Mouse (Mus musculus): ENCODE results near the gene Nkx2-3. TPM values are rescaled to one million over a fixed set of nuclear protein-coding genes. Genes with fewer than 3 reads are reported as not detected.

Gene Nkx2-3
- not detected for total RNA-seq (2021)
- long read RNA-seq, experiment 1: 0 reads
- long read RNA-seq, experiment 2: 0 reads

GRCm38 (mm10) chr19:43612051-43612450 is at the start of gene Nkx2-3:
Gene Nkx2-3, plus strand, starts transcription at chr19:43612325.
- intact Hi-C loops (cut with DNase I): loop anchor here (5.0 kb wide), 1 partner anchor 1095 kb away; the partner anchor contains the start of gene R3hcc1l

DNA sequence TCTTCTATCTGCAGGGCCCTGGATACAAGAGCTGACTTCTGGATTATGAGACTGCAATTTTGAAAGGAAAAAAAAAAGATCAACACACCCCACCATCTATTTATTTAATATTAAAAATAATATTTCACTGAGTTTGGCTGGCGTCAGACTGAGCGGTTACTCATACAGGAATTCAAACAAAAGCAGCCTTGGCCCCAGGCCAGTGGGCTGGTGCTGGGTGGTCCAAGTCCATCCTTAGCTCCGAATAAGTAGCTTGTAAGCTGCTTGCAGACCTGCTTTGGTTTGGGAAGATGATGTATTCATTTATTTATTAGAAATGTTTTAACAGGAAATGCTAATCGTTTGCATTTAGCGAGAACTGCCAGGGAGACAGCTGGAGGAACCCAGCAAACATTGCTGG is 49.0 kb upstream of the Nkx2-3 start:
- intact Hi-C loops (cut with DNase I): no loop called here
- DNase-seq: peak in 1 of 2 experiments; percentile 20

More at GRCm38 (mm10) chr19:43612051-43612450, at the start of gene Nkx2-3:
- DNase-seq: no peak

DNA sequence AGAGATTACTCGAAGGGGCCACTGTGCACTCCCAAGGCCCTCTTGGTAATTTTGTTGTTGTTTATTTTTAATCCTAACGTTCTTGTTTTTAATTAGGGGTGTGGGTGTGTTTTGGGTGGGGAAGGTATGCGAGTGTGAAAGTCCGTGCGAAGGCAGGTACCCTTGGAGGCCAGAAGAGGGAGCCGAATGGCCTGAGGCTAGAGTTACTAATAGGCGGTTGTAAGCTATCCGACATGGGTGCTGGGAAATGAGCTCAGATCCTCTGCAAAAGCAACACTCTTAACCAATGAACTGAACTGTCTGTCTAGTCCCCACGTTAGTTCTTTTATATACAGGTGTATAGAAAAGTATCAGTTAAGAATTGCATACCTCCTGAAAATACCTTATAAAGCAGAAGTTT is 43.8 kb upstream of the Nkx2-3 start:
- intact Hi-C loops (cut with DNase I): loop anchor here (5.0 kb wide), 1 partner anchor 36 kb away; no protein-coding TSS in a partner anchor
- no peak for DNase-seq

GRCm38 (mm10) chr19:43569133-43569532 is 43.0 kb upstream of the Nkx2-3 start:
- DNase-seq: no peak
- intact Hi-C loops (cut with DNase I): loop anchor here (5.0 kb wide), 1 partner anchor 37 kb away; no protein-coding TSS in a partner anchor

DNA sequence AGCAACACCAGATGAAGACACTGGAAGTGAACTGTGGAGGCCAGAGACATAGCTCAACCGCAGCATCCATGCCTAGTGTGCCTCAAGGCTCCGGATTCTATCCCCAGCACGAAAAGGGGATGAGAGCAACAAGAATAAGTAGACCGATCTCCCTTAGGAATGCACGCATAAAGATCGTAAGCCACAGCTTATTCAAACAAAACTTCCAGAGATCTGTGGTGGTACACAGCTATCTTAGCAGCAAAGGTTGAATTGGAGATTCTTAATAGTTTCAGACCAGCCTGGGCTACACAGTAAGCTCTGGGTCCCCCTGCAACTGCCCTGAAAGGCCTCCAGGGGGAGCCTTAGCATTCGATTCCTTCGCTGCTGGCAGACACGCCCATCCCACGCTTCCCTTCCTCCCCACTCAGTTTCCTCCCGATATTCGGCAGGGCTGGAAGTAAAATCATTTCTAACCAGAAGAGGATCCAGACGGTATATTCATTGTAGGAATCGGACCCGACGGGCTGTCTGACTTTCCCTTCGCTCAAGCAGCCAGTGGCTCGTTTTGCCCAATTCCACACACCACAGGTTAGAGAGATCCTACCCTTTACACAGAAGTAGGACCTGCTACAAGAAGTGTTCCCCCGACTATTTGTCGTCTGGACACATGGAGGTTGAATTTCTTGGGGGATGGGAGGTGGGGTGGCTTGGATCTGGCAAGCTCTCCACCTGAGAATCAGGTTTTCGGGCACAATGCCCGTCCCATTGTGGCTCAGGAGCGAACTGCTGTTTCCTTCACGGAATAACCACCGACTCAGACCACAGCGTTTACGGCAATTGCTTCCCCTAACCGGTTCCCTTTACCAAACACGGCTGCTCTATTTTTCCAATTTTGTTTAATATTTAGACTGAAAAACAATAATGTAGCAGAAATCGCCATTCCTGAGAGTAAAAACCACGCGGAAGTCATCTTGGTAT is 41.0 kb upstream of the Nkx2-3 start:
- DNase-seq: peak; percentile 43 to 64
- intact Hi-C loops (cut with DNase I): no loop called here

GRCm38 (mm10) chr19:43579081-43579796 is 32.9 kb upstream of the Nkx2-3 start:
- DNase-seq: no peak
- intact Hi-C loops (cut with DNase I): no loop called here

- DNase-seq: no peak
- intact Hi-C loops (cut with DNase I): no loop called here
These were observed 30.9 kb upstream of the Nkx2-3 start for GRCm38 (mm10) chr19:43581185-43581584.

- no peak for DNase-seq
- intact Hi-C loops (cut with DNase I): no loop called here
These were observed 28.9 kb upstream of the Nkx2-3 start for GRCm38 (mm10) chr19:43583192-43583591.

DNA sequence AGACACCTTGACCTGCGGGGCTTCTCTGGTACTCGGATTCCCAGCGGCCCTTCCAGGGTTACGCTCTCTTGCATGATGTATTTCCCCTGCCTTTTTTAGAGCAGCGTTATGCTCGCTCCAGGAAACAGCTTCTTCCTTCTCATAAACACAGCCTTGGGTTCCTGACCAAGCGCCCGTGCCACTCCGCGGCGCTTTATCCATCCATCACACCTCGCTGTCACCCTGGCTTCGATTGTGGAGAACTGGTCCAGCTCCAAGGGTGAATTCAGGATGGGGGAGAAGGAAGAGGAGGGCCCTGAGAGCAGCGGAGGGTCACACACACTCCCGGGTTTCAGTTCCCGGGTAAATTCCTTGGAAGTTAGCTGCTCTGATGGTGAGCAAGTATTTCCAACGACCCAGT is 28.5 kb upstream of the Nkx2-3 start:
- intact Hi-C loops (cut with DNase I): no loop called here
- DNase-seq: no peak

GRCm38 (mm10) chr19:43584788-43585187 is 27.3 kb upstream of the Nkx2-3 start:
- intact Hi-C loops (cut with DNase I): no loop called here
- DNase-seq: no peak

DNA sequence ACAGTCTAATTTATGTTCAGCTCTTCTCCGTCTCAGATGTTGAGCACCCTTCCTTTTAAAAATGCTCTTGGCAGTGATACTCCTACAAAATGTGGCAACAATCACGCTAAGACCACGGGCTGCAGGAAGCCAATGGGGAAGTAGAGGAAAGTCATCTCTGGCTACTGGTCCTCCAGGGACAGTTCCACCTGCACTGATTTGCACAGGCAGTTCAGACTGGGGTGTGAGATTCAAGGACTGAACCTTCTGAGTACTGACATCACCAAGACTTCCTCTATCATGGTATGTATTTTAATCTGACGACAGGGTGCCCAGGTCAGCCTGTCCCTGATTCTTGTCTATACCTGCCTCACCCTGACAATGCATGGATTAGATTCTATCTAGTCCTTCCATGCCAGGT is 20.1 kb upstream of the Nkx2-3 start:
- no peak for DNase-seq
- intact Hi-C loops (cut with DNase I): no loop called here

DNA sequence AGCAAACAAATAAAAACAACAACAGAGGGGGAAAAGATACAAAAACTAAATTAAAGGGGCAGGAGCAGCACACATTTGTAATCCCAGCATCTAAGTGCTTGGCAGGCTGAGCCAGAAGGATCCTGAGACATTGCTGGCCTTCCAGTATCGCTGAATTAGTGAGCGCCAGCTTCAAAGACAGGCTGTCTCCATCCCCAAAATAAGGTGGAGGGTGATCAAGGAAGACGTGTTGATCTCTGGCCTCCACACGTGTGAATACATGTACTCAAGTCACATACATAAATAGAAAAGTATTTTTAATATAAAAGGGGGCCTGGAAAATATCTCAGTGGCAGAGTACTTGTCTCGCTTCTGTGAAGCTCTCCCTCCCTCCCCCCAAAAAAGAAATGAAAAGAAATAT is 15.1 kb upstream of the Nkx2-3 start:
- DNase-seq: no peak
- intact Hi-C loops (cut with DNase I): no loop called here

GRCm38 (mm10) chr19:43598741-43599660 is 13.1 kb upstream of the Nkx2-3 start:
- DNase-seq: no peak
- intact Hi-C loops (cut with DNase I): no loop called here

- intact Hi-C loops (cut with DNase I): no loop called here
- DNase-seq: no peak
These were observed 12.2 kb upstream of the Nkx2-3 start for GRCm38 (mm10) chr19:43599776-43600544.

GRCm38 (mm10) chr19:43600545-43601331 is 11.4 kb upstream of the Nkx2-3 start:
- no peak for DNase-seq
- intact Hi-C loops (cut with DNase I): no loop called here

DNA sequence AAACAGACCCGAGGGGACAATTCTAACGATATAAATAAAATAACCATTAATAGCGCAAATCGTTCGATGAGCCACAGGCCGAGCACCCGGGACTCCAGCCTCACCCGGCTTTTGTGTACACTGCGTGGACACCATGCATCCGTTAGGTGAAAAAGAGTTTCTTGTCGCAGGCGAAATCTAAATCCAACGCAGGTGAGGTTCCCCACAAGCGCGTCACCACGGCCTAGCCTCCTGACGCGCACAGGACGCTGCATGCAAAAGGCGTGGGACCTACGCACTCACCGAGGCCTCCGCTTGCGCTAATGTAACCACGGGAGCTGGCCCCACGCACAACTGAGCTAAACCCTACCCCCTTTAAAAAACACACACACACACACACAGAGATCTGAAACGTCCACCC is 10.7 kb upstream of the Nkx2-3 start:
- intact Hi-C loops (cut with DNase I): no loop called here
- DNase-seq: no peak

DNA sequence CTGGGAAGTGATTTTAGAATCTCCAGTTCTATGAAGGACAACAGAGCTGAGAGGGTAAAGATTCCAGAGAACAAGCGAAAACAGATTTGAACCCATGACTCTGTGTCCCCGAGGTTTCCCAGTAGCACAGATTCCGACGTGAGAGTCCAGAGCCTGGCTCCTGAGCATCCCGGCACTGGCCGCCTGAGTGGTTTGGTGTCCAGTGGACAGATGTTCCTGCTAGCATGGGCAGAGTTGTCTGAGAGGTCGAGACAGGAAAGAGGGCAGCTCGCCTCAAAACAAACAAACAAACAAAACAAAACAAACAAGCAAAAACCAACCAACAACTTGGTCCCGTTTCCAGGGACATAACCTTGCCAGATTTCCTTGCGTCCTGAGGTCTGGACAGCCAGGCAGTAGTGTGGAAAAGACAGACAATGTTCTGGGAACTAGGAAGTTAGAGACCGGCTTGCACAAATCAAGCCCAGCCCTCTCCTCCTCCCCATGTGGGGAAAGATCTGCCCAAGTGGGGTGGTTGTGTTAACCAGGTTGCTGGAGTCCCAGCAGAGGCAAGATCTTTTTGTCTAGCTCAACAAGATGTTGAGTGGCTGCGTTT is 10.0 kb upstream of the Nkx2-3 start:
- intact Hi-C loops (cut with DNase I): no loop called here
- DNase-seq: no peak

GRCm38 (mm10) chr19:43603521-43603920 is 8.6 kb upstream of the Nkx2-3 start:
- intact Hi-C loops (cut with DNase I): no loop called here
- DNase-seq: no peak

All from gastrocnemius, postnatal 36 days (tissue).